Mouse (Mus musculus): ENCODE measurements around the gene Jarid2.

- TF ChIP-seq CHD2 (IDR thresholded peaks at IDR 0.05; ENCODE audit: low read depth, low read length), result no peak
- TF ChIP-seq MAFK (IDR thresholded peaks at IDR 0.05; ENCODE audit: insufficient read depth, low read depth, low read length), result no peak
Observed at GRCm38 (mm10) chr13:44775396-44775795, 46.1 kb downstream of the Jarid2 start.

Measured in ES-E14 (cell line).